Mouse (Mus musculus): ENCODE measurements around the gene Foxf1.

DNA sequence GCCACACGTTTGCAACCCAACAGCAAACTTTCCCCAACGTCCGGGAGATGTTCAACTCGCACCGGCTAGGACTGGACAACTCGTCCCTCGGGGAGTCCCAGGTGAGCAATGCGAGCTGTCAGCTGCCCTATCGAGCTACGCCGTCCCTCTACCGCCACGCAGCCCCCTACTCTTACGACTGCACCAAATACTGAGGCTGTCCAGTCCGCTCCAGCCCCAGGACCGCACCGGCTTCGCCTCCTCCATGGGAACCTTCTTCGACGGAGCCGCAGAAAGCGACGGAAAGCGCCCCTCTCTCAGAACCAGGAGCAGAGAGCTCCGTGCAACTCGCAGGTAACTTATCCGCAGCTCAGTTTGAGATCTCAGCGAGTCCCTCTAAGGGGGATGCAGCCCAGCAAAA, 33.7 kb downstream of the Foxf1 start:
- no peak for TF ChIP-seq CTCF (IDR thresholded peaks at IDR 0.05; ENCODE audit: insufficient read depth, low read length)
- TF ChIP-seq POLR2A (IDR thresholded peaks at IDR 0.05; ENCODE audit: borderline replicate concordance, extremely low read depth, low read depth, low read length): no peak

Measured in lung, adult 2 months (tissue).